Mouse (Mus musculus): ENCODE results near the gene Dcaf4.

- 0 out of 2 replicates have a peak, but pooled peaks have one; percentile 10 for TF ChIP-seq POLR2A (IDR thresholded peaks at IDR 0.05; ENCODE audit: control insufficient read depth, low read depth, low read length)
- TF ChIP-seq CTCF (IDR thresholded peaks at IDR 0.05; ENCODE audit: control insufficient read depth, insufficient read depth, insufficient replicate concordance, low read depth, low read length): no peak
Observed at GRCm38 (mm10) chr12:83485911-83486670, 34.2 kb upstream of the Dcaf4 start.

Data from testis, adult 2 months (tissue).